ENCODE assay signal across 31 mouse cellular contexts in the genomic region with DNA sequence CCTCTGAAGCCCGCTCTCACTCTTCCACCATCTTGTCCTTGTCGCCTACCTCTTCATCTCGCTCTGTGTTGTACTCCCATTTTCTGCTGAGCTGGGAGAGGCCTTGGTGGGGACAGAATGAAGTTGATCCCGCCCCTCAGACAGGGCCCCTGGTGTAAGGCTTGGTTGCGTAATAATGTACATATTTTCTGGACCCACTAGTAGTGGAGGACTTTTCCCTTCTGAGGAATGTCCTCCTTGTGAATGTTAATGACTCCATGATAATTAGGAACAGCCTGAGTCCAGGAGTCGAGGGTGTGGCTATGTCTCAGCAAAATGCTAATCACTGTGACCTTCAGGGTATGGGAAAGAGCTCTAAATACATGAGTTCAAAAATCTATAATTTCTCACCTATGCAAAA. TPM values are rescaled to one million over a fixed set of nuclear protein-coding genes. Genes with fewer than 3 reads are reported as not detected.
DNase-seq lines count a peak whose midpoint lies in the region; ATAC-seq and TF ChIP-seq lines count a peak whose summit lies in the region.
"Had no signal": no experiment of that assay in that cellular context is flagged by ENCODE, and none has a peak within 500 bp of the region (broad histone marks: within the 10 kb centered on the region; RNA-seq: fewer than 3 reads in every experiment).

No protein-coding gene starts in this region.

- no peak for TF ChIP-seq POLR2A in small intestine, adult 2 months (IDR thresholded peaks at IDR 0.05; ENCODE audit: low read depth, low read length)

- no peak overlapping the region for H3K4me3 ChIP-seq in forebrain, embryonic 11.5 days (ENCODE audit: low read depth, low read length)
- H3K4me3 ChIP-seq in forebrain, postnatal 0 days (ENCODE audit: low read depth, low read length): no peak overlapping the region
- H3K4me3 ChIP-seq in E14TG2a.4 (replicated peaks; ENCODE audit: low read length): peak overlapping the region; percentile 62
- no peak overlapping the region for H3K4me3 ChIP-seq in small intestine, adult 2 months (ENCODE audit: low read depth, low read length)
- H3K4me3 ChIP-seq: forebrain, embryonic 15.5 days; heart, adult 2 months; heart, embryonic 12.5 days; hindbrain, embryonic 15.5 days; midbrain, embryonic 13.5 days; neural tube, embryonic 15.5 days had no signal

- no peak overlapping the region for H3K9ac ChIP-seq in forebrain, embryonic 11.5 days (ENCODE audit: low read length)
- H3K9ac ChIP-seq in forebrain, postnatal 0 days: no peak overlapping the region
- H3K9ac ChIP-seq: forebrain, embryonic 15.5 days; heart, embryonic 12.5 days; hindbrain, embryonic 15.5 days; liver, embryonic 14.5 days; midbrain, embryonic 13.5 days; neural tube, embryonic 15.5 days had no signal

- H3K27ac ChIP-seq in forebrain, embryonic 11.5 days (ENCODE audit: low read depth, low read length): no peak overlapping the region
- no peak overlapping the region for H3K27ac ChIP-seq in forebrain, postnatal 0 days (ENCODE audit: low read depth, low read length)
- H3K27ac ChIP-seq in small intestine, adult 2 months (ENCODE audit: insufficient read depth, low read depth, low read length): peak overlapping the region; percentile 38
- H3K27ac ChIP-seq: forebrain, embryonic 15.5 days; heart, adult 2 months; hindbrain, embryonic 15.5 days; liver, embryonic 14.5 days; midbrain, embryonic 13.5 days; neural tube, embryonic 15.5 days had no signal

- no peak for DNase-seq in forebrain, embryonic 11.5 days (ENCODE audit: low spot score)
- DNase-seq in forebrain, postnatal 0 days: no peak
- DNase-seq in ZHBTc4 (ENCODE audit: low read depth, low spot score): peak; percentile 87
- DNase-seq in retina, postnatal 1 day: no peak
- DNase-seq in lung, postnatal 25 days (ENCODE audit: low spot score): no peak
- DNase-seq: adrenal gland, postnatal 25 days; cerebellum, adult 11-12 months; cerebellum, postnatal 14 days; heart, adult 2 months; heart, postnatal 4 days; kidney, adult 9 months; kidney, postnatal 10 days; layer of hippocampus, adult 9-11 months; liver; lung, adult 2 months; lung, postnatal 14 days; right cerebral cortex, postnatal 25 days; spleen, adult 18-20 months; thymus, postnatal 25 days had no signal

- H3K4me1 ChIP-seq in forebrain, embryonic 11.5 days (replicated peaks; ENCODE audit: control insufficient read depth, insufficient read depth, low read length): no peaks in the 10 kb centered on the region
- H3K4me1 ChIP-seq in forebrain, postnatal 0 days (ENCODE audit: insufficient read depth): no peaks in the 10 kb centered on the region
- H3K4me1 ChIP-seq in E14TG2a.4 (replicated peaks; ENCODE audit: low read depth, low read length): peaks cover 57% of the 10 kb centered on the region
- peaks cover 19% of the 10 kb centered on the region for H3K4me1 ChIP-seq in small intestine, adult 2 months (ENCODE audit: control insufficient read depth, insufficient read depth, insufficient read length, low read length)
- H3K4me1 ChIP-seq: hindbrain, embryonic 15.5 days; neural tube, embryonic 15.5 days had no signal

- H3K36me3 ChIP-seq in forebrain, embryonic 11.5 days (ENCODE audit: control insufficient read depth, insufficient read depth, low read length): no peaks in the 10 kb centered on the region
- H3K36me3 ChIP-seq in forebrain, postnatal 0 days (ENCODE audit: insufficient read depth): no peaks in the 10 kb centered on the region
- no peaks in the 10 kb centered on the region for H3K36me3 ChIP-seq in E14TG2a.4 (ENCODE audit: insufficient read depth, low read length)
- H3K36me3 ChIP-seq in small intestine, adult 2 months (ENCODE audit: control insufficient read depth, insufficient read depth, low read length): no peaks in the 10 kb centered on the region
- H3K36me3 ChIP-seq: forebrain, embryonic 15.5 days; G1E; heart, embryonic 12.5 days; hindbrain, embryonic 15.5 days; midbrain, embryonic 13.5 days; neural tube, embryonic 15.5 days had no signal

- no peak overlapping the region for H3K4me2 ChIP-seq in forebrain, embryonic 11.5 days (ENCODE audit: low read depth, low read length, severe bottlenecking)
- no peak overlapping the region for H3K4me2 ChIP-seq in forebrain, postnatal 0 days (ENCODE audit: low read depth)
- H3K4me2 ChIP-seq: forebrain, embryonic 15.5 days; heart, embryonic 12.5 days; hindbrain, embryonic 15.5 days; midbrain, embryonic 13.5 days; neural tube, embryonic 15.5 days had no signal

- H3K27me3 ChIP-seq in forebrain, embryonic 11.5 days (ENCODE audit: control insufficient read depth, insufficient read depth, low read length): no peaks in the 10 kb centered on the region
- H3K27me3 ChIP-seq in forebrain, postnatal 0 days (ENCODE audit: insufficient read depth, low read length): no peaks in the 10 kb centered on the region
- no peaks in the 10 kb centered on the region for H3K27me3 ChIP-seq in E14TG2a.4 (ENCODE audit: insufficient read depth, low read length)
- no peaks in the 10 kb centered on the region for H3K27me3 ChIP-seq in small intestine, adult 2 months (ENCODE audit: control insufficient read depth, insufficient read depth, low read length)
- H3K27me3 ChIP-seq: forebrain, embryonic 15.5 days; heart, embryonic 12.5 days; hindbrain, embryonic 15.5 days; midbrain, embryonic 13.5 days; neural tube, embryonic 15.5 days; Patski had no signal

- ATAC-seq in forebrain, embryonic 11.5 days (replicated peaks; ENCODE audit: low FRiP score): 0 out of 2 replicates have a peak, but pooled peaks have one; percentile 22
- ATAC-seq in forebrain, postnatal 0 days: no peak
- ATAC-seq: forebrain, embryonic 15.5 days; inflammation-experienced regulatory T-cells, adult 6 months; midbrain, embryonic 13.5 days; Patski had no signal

- no peaks in the 10 kb centered on the region for H3K9me3 ChIP-seq in forebrain, embryonic 11.5 days (ENCODE audit: control insufficient read depth, low read length)
- no peaks in the 10 kb centered on the region for H3K9me3 ChIP-seq in forebrain, postnatal 0 days (ENCODE audit: low read length)
- H3K9me3 ChIP-seq in E14TG2a.4 (ENCODE audit: low read length): no peaks in the 10 kb centered on the region
- H3K9me3 ChIP-seq: forebrain, embryonic 15.5 days; G1E; heart, embryonic 12.5 days; hindbrain, embryonic 15.5 days; midbrain, embryonic 13.5 days; neural tube, embryonic 15.5 days had no signal

- 81% methylated on average over 6 of the region's 6 CpGs for WGBS in forebrain, embryonic 11.5 days
- WGBS in forebrain, postnatal 0 days: 87% methylated on average over 6 of the region's 6 CpGs
- 70% methylated on average over 6 of the region's 6 CpGs for WGBS in small intestine, adult 2 months

- TF ChIP-seq CTCF in forebrain, postnatal 0 days (IDR thresholded peaks at IDR 0.05; ENCODE audit: low read depth): no peak
- no peak for TF ChIP-seq CTCF in E14TG2a.4 (conservative IDR thresholded peaks at IDR 0.05; ENCODE audit: low read length)
- TF ChIP-seq CTCF in small intestine, adult 2 months (IDR thresholded peaks at IDR 0.05; ENCODE audit: extremely low read depth, insufficient read length, insufficient replicate concordance, low read depth, low read length): no peak

RNA-seq across cellular contexts. Expression of gene Pdgfc, which starts 14.4 kb away (rescaled TPM):
- polyA plus RNA-seq in forebrain, embryonic 11.5 days (2014; fragmentation: Nextera tagmentation; extraction: Ambion mirVana): 11.2 and 12.6 TPM in 2 replicates
- total RNA-seq in forebrain, postnatal 0 days (2014; rRNA removed): 4.8 and 7.2 TPM in 2 replicates
- polyA plus RNA-seq in forebrain, postnatal 0 days (2015; fragmentation: Nextera tagmentation; extraction: Ambion mirVana): 6.3 and 6.7 TPM in 2 replicates
- polyA plus RNA-seq in small intestine, adult 2 months (2012; rRNA removed): 2.3 and 2.5 TPM in 2 replicates
- total RNA-seq: megakaryocyte, adult 5-6 weeks had no signal
- polyA plus RNA-seq: G1E; inflammation-experienced regulatory T-cells, adult 6 months had no signal
